Mouse (Mus musculus) megakaryocyte, embryonic 14.5 days (primary cell): ENCODE measurements at regions not wholly inside any gene's neighbourhood (a gene's known extent, or its start where the extent isn't known, plus 50 kb on each side); places are given as distances from the start of the nearest gene placed in this dataset.
"Not testable (repeated sequence)": the region's sequence is repeated elsewhere in the genome, so short reads cannot be mapped to it uniquely, and the experiment has no call there.

Source experiments
- H3K27me3 ChIP-seq: replicated peaks from 2 replicates; pipeline ENCODE3; 2012; ENCODE audit warnings: inconsistent platforms
- H3K36me3 ChIP-seq: replicated peaks from 2 replicates; pipeline ENCODE3; 2012; ENCODE audit warnings: low read length, inconsistent platforms, mixed read lengths
- H3K4me1 ChIP-seq: 2 replicates; pipeline ENCODE4 v1.6.1; 2012; ENCODE audit warnings: inconsistent platforms
- H3K4me3 ChIP-seq: replicated peaks from 2 replicates; pipeline ENCODE3; 2012; ENCODE audit warnings: moderate library complexity, mild to moderate bottlenecking, inconsistent platforms
- H3K9me3 ChIP-seq: 2 replicates; pipeline ENCODE4 v1.6.1; 2012; ENCODE audit warnings: inconsistent platforms
- FLI1 ChIP-seq: IDR thresholded peaks from 2 replicates; pipeline ENCODE4 v1.6.1; 2012; ENCODE audit warnings: low read length, inconsistent platforms, mixed read lengths
- GATA1 ChIP-seq: IDR thresholded peaks from 3 replicates; pipeline ENCODE4 v1.6.1; 2012; ENCODE audit warnings: mixed read lengths, low read length, inconsistent platforms, borderline replicate concordance

GRCm38 (mm10) chr15:25225431-25225830 is 188.1 kb downstream of the Basp1 start:
- Histone ChIP-seq H3K27me3 (no peaks in the 10 kb centered on the region), H3K9me3 (no peaks in the 10 kb centered on the region), H3K4me3 (no peak overlapping the region), H3K36me3 (no peaks in the 10 kb centered on the region), H3K4me1 (peaks cover 40% of the 10 kb centered on the region)
- TF ChIP-seq GATA1 (no peak), FLI1 (no peak)

- Histone ChIP-seq H3K4me3 (no peak overlapping the region), H3K4me1 (peaks cover 20% of the 10 kb centered on the region), H3K36me3 (no peaks in the 10 kb centered on the region), H3K9me3 (0 out of 2 replicates have a peak, but pooled peaks cover 5% of the 10 kb centered on the region), H3K27me3 (no peaks in the 10 kb centered on the region)
- TF ChIP-seq GATA1 (no peak), FLI1 (no peak)
These were observed 191.8 kb downstream of the Basp1 start for GRCm38 (mm10) chr15:25221749-25222148.

- Histone ChIP-seq H3K4me3 (no peak overlapping the region), H3K27me3 (no peaks in the 10 kb centered on the region), H3K4me1 (no peaks in the 10 kb centered on the region), H3K9me3 (0 out of 2 replicates have a peak, but pooled peaks cover 5% of the 10 kb centered on the region), H3K36me3 (no peaks in the 10 kb centered on the region)
- no peak for TF ChIP-seq GATA1
- no peak for TF ChIP-seq FLI1
These were observed 197.2 kb downstream of the Basp1 start for GRCm38 (mm10) chr15:25216375-25216774.

GRCm38 (mm10) chr15:25202097-25202496 is 211.5 kb downstream of the Basp1 start:
- no peak for TF ChIP-seq GATA1
- no peak for TF ChIP-seq FLI1
- no peaks in the 10 kb centered on the region for H3K4me1 ChIP-seq
- no peaks in the 10 kb centered on the region for H3K36me3 ChIP-seq
- peak overlapping the region; percentile 14 for H3K4me3 ChIP-seq
- H3K27me3 ChIP-seq: no peaks in the 10 kb centered on the region
- no peaks in the 10 kb centered on the region for H3K9me3 ChIP-seq

GRCm38 (mm10) chr15:25200249-25200648 is 213.3 kb downstream of the Basp1 start:
- H3K4me3 ChIP-seq, H3K4me1 ChIP-seq, H3K36me3 ChIP-seq, H3K27me3 ChIP-seq, H3K9me3 ChIP-seq: not testable (repeated sequence)

GRCm38 (mm10) chr15:25187881-25188326 is 225.7 kb downstream of the Basp1 start:
- H3K27me3 ChIP-seq: no peaks in the 10 kb centered on the region
- peaks cover 3% of the 10 kb centered on the region; the same call in 1 of the 2 replicates for H3K4me1 ChIP-seq
- H3K36me3 ChIP-seq: no peaks in the 10 kb centered on the region
- TF ChIP-seq GATA1: no peak
- TF ChIP-seq FLI1: no peak
- H3K9me3 ChIP-seq: no peaks in the 10 kb centered on the region
- H3K4me3 ChIP-seq: no peak overlapping the region

- H3K9me3 ChIP-seq: no peaks in the 10 kb centered on the region
- TF ChIP-seq FLI1 (no peak), GATA1 (no peak)
- H3K27me3 ChIP-seq: no peaks in the 10 kb centered on the region
- peaks cover 10% of the 10 kb centered on the region for H3K4me1 ChIP-seq
- H3K4me3 ChIP-seq: no peak overlapping the region
- no peaks in the 10 kb centered on the region for H3K36me3 ChIP-seq
These were observed 240.8 kb downstream of the Basp1 start for GRCm38 (mm10) chr15:25172755-25173154.

- Histone ChIP-seq H3K4me3 (no peak overlapping the region), H3K27me3 (no peaks in the 10 kb centered on the region), H3K9me3 (no peaks in the 10 kb centered on the region), H3K4me1 (no peaks in the 10 kb centered on the region), H3K36me3 (no peaks in the 10 kb centered on the region)
- TF ChIP-seq FLI1 (no peak), GATA1 (no peak)
These were observed 267.2 kb downstream of the Basp1 start for GRCm38 (mm10) chr15:25146371-25146770.

GRCm38 (mm10) chr15:25144228-25144627 is 269.3 kb downstream of the Basp1 start:
- TF ChIP-seq GATA1: no peak
- TF ChIP-seq FLI1: no peak
- Histone ChIP-seq H3K4me3 (no peak overlapping the region), H3K36me3 (no peaks in the 10 kb centered on the region)

GRCm38 (mm10) chr15:25140389-25141181 is 273.0 kb downstream of the Basp1 start:
- Histone ChIP-seq H3K4me1 (no peaks in the 10 kb centered on the region), H3K4me3 (no peak overlapping the region), H3K9me3 (no peaks in the 10 kb centered on the region), H3K27me3 (no peaks in the 10 kb centered on the region), H3K36me3 (no peaks in the 10 kb centered on the region)
- TF ChIP-seq FLI1: no peak
- TF ChIP-seq GATA1: no peak

More at GRCm38 (mm10) chr15:25144228-25144627, 269.3 kb downstream of the Basp1 start:
- no peaks in the 10 kb centered on the region for H3K27me3 ChIP-seq
- H3K9me3 ChIP-seq: no peaks in the 10 kb centered on the region
- no peaks in the 10 kb centered on the region for H3K4me1 ChIP-seq

GRCm38 (mm10) chr15:25137091-25137490 is 276.5 kb downstream of the Basp1 start:
- Histone ChIP-seq H3K4me1 (no peaks in the 10 kb centered on the region), H3K9me3 (no peaks in the 10 kb centered on the region), H3K27me3 (no peaks in the 10 kb centered on the region), H3K4me3 (no peak overlapping the region), H3K36me3 (no peaks in the 10 kb centered on the region)
- no peak for TF ChIP-seq GATA1
- TF ChIP-seq FLI1: no peak
